25 mouse cellular contexts compared by ENCODE assay signal in genomic region chr17:63798961-63799531, GRCm38 (mm10).
DNase-seq lines count a peak whose midpoint lies in the region; ATAC-seq and TF ChIP-seq lines count a peak whose summit lies in the region.
"Had no signal": no experiment of that assay in that cellular context is flagged by ENCODE, and none has a peak within 500 bp of the region (broad histone marks: within the 10 kb centered on the region; RNA-seq: fewer than 3 reads in every experiment).

No protein-coding gene starts in this region.

- intact Hi-C loops in heart, postnatal 25 days (cut with DNase I), result no loop called here

- H3K27ac ChIP-seq in forebrain, postnatal 0 days (ENCODE audit: low read depth, low read length), result no peak overlapping the region
- H3K27ac ChIP-seq: embryonic facial prominence, embryonic 13.5 days; forebrain, embryonic 15.5 days; heart, adult 2 months; hindbrain, embryonic 15.5 days; midbrain, embryonic 12.5 days had no signal

- H3K27me3 ChIP-seq in myocyte (ENCODE audit: control insufficient read depth, insufficient read depth, insufficient read length), result no peaks in the 10 kb centered on the region
- H3K27me3 ChIP-seq in forebrain, postnatal 0 days (ENCODE audit: insufficient read depth, low read length), result no peaks in the 10 kb centered on the region
- H3K27me3 ChIP-seq: embryonic facial prominence, embryonic 13.5 days; forebrain, embryonic 15.5 days; hindbrain, embryonic 15.5 days; midbrain, embryonic 12.5 days had no signal

- no peaks in the 10 kb centered on the region for H3K9me3 ChIP-seq in forebrain, postnatal 0 days (ENCODE audit: low read length)
- H3K9me3 ChIP-seq: embryonic facial prominence, embryonic 13.5 days; forebrain, embryonic 15.5 days; hindbrain, embryonic 15.5 days; midbrain, embryonic 12.5 days had no signal

- H3K4me3 ChIP-seq in myocyte, result no peak overlapping the region
- no peak overlapping the region for H3K4me3 ChIP-seq in forebrain, postnatal 0 days (ENCODE audit: low read depth, low read length)
- H3K4me3 ChIP-seq: embryonic facial prominence, embryonic 13.5 days; forebrain, embryonic 15.5 days; heart, adult 2 months; hindbrain, embryonic 15.5 days; midbrain, embryonic 12.5 days had no signal

- H3ac ChIP-seq in myocyte (ENCODE audit: control insufficient read depth, insufficient read length), result no peak overlapping the region

- H3K79me2 ChIP-seq in myocyte (ENCODE audit: control insufficient read depth, insufficient read depth), result no peaks in the 10 kb centered on the region

- no peaks in the 10 kb centered on the region for H3K4me1 ChIP-seq in forebrain, postnatal 0 days (ENCODE audit: insufficient read depth)
- H3K4me1 ChIP-seq: forebrain, embryonic 15.5 days; hindbrain, embryonic 15.5 days had no signal

- no peak for TF ChIP-seq CTCF in forebrain, postnatal 0 days (IDR thresholded peaks at IDR 0.05; ENCODE audit: low read depth)

- 88% methylated on average over 6 of the region's 6 CpGs for WGBS in forebrain, postnatal 0 days

- DNase-seq in heart, adult 11 months, result peak; percentile 52
- DNase-seq in heart, postnatal 25 days (ENCODE audit: low spot score), result no peak
- peak; percentile 79 for DNase-seq in Muller cell, postnatal 12 days (ENCODE audit: inconsistent ontology term)
- DNase-seq in adrenal gland, postnatal 25 days, result peak; percentile 20
- no peak for DNase-seq in cerebellum, postnatal 25 days
- no peak for DNase-seq in cerebellum, adult 11-12 months
- no peak for DNase-seq in forebrain, postnatal 0 days
- DNase-seq: cerebellum, adult 18-20 months; cerebellum, postnatal 14 days; gastrocnemius, postnatal 14 days; heart, adult 2 months; heart, postnatal 4 days; kidney, adult 2 months; kidney, postnatal 10 days; liver, postnatal 0 days; retina, postnatal 1 day; thymus, adult 18-20 months; thymus, postnatal 36 days had no signal

- ATAC-seq in forebrain, postnatal 0 days, result no peak
- ATAC-seq: forebrain, embryonic 15.5 days; liver, postnatal 0 days; lung, postnatal 0 days had no signal

- no peaks in the 10 kb centered on the region for H3K36me3 ChIP-seq in myocyte (ENCODE audit: control insufficient read depth, insufficient read depth)
- no peaks in the 10 kb centered on the region for H3K36me3 ChIP-seq in forebrain, postnatal 0 days (ENCODE audit: insufficient read depth)
- H3K36me3 ChIP-seq: embryonic facial prominence, embryonic 13.5 days; forebrain, embryonic 15.5 days; hindbrain, embryonic 15.5 days; midbrain, embryonic 12.5 days had no signal

- no peak overlapping the region for H3K9ac ChIP-seq in forebrain, postnatal 0 days
- H3K9ac ChIP-seq: embryonic facial prominence, embryonic 13.5 days; forebrain, embryonic 15.5 days; hindbrain, embryonic 15.5 days; liver, postnatal 0 days; midbrain, embryonic 12.5 days had no signal

- peak overlapping the region; percentile 35 for H3K4me2 ChIP-seq in myocyte (ENCODE audit: low read depth)
- H3K4me2 ChIP-seq in forebrain, postnatal 0 days (ENCODE audit: low read depth), result no peak overlapping the region
- H3K4me2 ChIP-seq: embryonic facial prominence, embryonic 13.5 days; forebrain, embryonic 15.5 days; hindbrain, embryonic 15.5 days; liver, embryonic 11.5 days; midbrain, embryonic 12.5 days had no signal

- TF ChIP-seq POLR2A in myocyte (IDR thresholded peaks at IDR 0.05; ENCODE audit: insufficient read length, low read depth), result no peak

TF ChIP-seq in myocyte, 11 proteins besides CTCF, POLR2A, EP300 and RAD21:
- TF ChIP-seq MYOD1 (IDR thresholded peaks at IDR 0.05; ENCODE audit: control insufficient read depth in 1 of 3, insufficient read length in 2 of 3, low read depth in 2 of 3), result peak in 1 of 3 experiments; percentile 36
- no peak for TF ChIP-seq TCF3 (IDR thresholded peaks at IDR 0.05; ENCODE audit: insufficient read length, low read depth)
- no peak for TF ChIP-seq POLR2AphosphoS2 (IDR thresholded peaks at IDR 0.05; ENCODE audit: insufficient read length, low read depth)
- no peak for TF ChIP-seq MYOG (IDR thresholded peaks at IDR 0.05; ENCODE audit: control insufficient read depth in 1 of 3, insufficient read depth in 1 of 3, insufficient read length in 2 of 3, low read depth in 2 of 3)
TF ChIP-seq in myocyte: peak in this region for 1.

Comparison
In these comparisons a context has a peak if more than half of its experiments do, and no peak if none do; other contexts are left out.
1. DNase-seq: peak in heart, adult 11 months (single experiment), Muller cell, postnatal 12 days (single experiment) and adrenal gland, postnatal 25 days (single experiment); none in heart, postnatal 25 days (single experiment), cerebellum, postnatal 25 days (0 of 2), cerebellum, adult 11-12 months (single experiment) and forebrain, postnatal 0 days (single experiment).